Mouse (Mus musculus): ENCODE data around the gene Shisal1.

- TF ChIP-seq CTCF (IDR thresholded peaks at IDR 0.05; ENCODE audit: low read depth, low read length): no peak
- no peak for TF ChIP-seq POLR2A (IDR thresholded peaks at IDR 0.05; ENCODE audit: insufficient read depth, low read length)
These were observed 13.2 kb downstream of the Shisal1 start for GRCm38 (mm10) chr15:84433586-84434185.

Measured in ES-Bruce4 (cell line).